Mouse (Mus musculus) G1E (cell line): ENCODE measurements around the gene Mycbpap. TPM values are rescaled to one million over a fixed set of nuclear protein-coding genes. Genes with fewer than 3 reads are reported as not detected.

Experiments used
- ATAC-seq: 2 replicates; pipeline ENCODE4 v1.8.0; 2016; ENCODE audit warnings: mild to moderate bottlenecking; ENCODE audit not compliant: insufficient number of reproducible peaks, poor library complexity, low FRiP score, severe bottlenecking; ENCODE audit errors: extremely low read depth
- DNase-seq: peaks from one replicate; pipeline ENCODE4 v3.0.0; 2012; ENCODE audit warnings: low spot score
- H3K27me3 ChIP-seq: 2 replicates; pipeline ENCODE4 v1.6.1; 2012; ENCODE audit warnings: mild to moderate bottlenecking, low read length, inconsistent platforms; ENCODE audit not compliant: insufficient read depth
- H3K36me3 ChIP-seq: replicated peaks from 2 replicates; pipeline ENCODE3; 2012; ENCODE audit warnings: mild to moderate bottlenecking, inconsistent platforms
- H3K4me1 ChIP-seq: 2 replicates; pipeline ENCODE4 v1.6.1; 2012; ENCODE audit warnings: low read depth, low read length, inconsistent platforms, mixed read lengths; ENCODE audit not compliant: insufficient read depth
- H3K4me3 ChIP-seq: 2 replicates; pipeline ENCODE4 v1.5.1; 2012; ENCODE audit warnings: low read depth, mild to moderate bottlenecking, inconsistent platforms, low read length, moderate library complexity, mixed read lengths
- H3K9me3 ChIP-seq: replicated peaks from 2 replicates; pipeline ENCODE4 v1.6.1; 2012; ENCODE audit warnings: inconsistent platforms
- CTCF ChIP-seq: IDR thresholded peaks from 2 replicates; pipeline ENCODE4 v1.5.1; 2012; ENCODE audit warnings: low read depth, low read length, inconsistent platforms, mixed read lengths
- GATA1 ChIP-seq: IDR thresholded peaks from 2 replicates; pipeline ENCODE4 v1.6.1; 2012; ENCODE audit warnings: borderline replicate concordance, low read length, inconsistent platforms, mixed read lengths
- GATA2 ChIP-seq: IDR thresholded peaks from 2 replicates; pipeline ENCODE4 v1.6.1; 2012; ENCODE audit warnings: low read depth, low read length, inconsistent platforms, borderline replicate concordance
- POLR2AphosphoS5 ChIP-seq: IDR thresholded peaks from 2 replicates; pipeline ENCODE4 v1.6.1; 2012; ENCODE audit warnings: low read depth, low read length, inconsistent platforms; ENCODE audit not compliant: insufficient replicate concordance
- TAL1 ChIP-seq: conservative IDR thresholded peaks from 2 replicates; pipeline ENCODE4 v1.6.1; 2012; ENCODE audit warnings: low read depth, low read length, inconsistent platforms, mixed read lengths
- polyA plus RNA-seq: library from polyadenylated mRNA; stranded (reverse); fragments of >175 nt; gene quantifications from 2 replicates; pipeline ENCODE4 v1.2.3, GENCODE M21; 2012
- total RNA-seq, 2 experiments: library from RNA; stranded (forward) in 1 of 2; stranded (reverse) in 1 of 2; fragments of 200-1000 nt in 1 of 2; fragments of >200 nt in 1 of 2; fragmentation: Nextera tagmentation in 1 of 2; gene quantifications; 2 replicates each; pipeline ENCODE4 v1.2.3; 2014 to 2017

Mycbpap gene
- total and polyA plus RNA-seq, 3 experiments = not detected

DNA sequence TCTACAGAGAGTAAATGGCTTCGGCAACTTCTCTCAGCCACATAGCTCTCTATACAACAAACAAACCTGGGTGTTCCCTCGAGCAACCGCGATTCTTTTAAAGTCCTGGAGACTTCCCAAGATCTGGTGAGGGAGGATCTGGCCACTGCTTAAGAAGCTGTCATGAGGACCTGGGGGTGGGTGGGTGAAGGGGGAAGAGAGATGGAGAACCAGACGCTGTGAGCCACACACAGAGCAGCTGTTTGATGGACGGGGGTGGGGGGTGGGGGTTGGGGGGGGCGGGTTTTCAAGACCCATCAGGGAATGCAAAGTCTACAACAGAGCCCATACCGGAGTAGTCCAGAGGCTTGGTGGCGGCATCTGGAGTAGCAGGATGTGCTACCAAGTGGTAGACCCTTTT is 8.1 kb downstream of the Mycbpap start:
- no peak for TF ChIP-seq GATA2
- no peak for TF ChIP-seq TAL1
- TF ChIP-seq POLR2AphosphoS5 = no peak
- no peak for TF ChIP-seq CTCF
- TF ChIP-seq GATA1 = no peak
- no peak for ATAC-seq
- peaks cover 14% of the 10 kb centered on the region; the same call in 1 of the 2 replicates for H3K27me3 ChIP-seq
- H3K36me3 ChIP-seq = no peaks in the 10 kb centered on the region
- no peak overlapping the region for H3K4me3 ChIP-seq
- no peaks in the 10 kb centered on the region for H3K9me3 ChIP-seq
- H3K4me1 ChIP-seq = peaks cover 4% of the 10 kb centered on the region
- no peak for DNase-seq

DNA sequence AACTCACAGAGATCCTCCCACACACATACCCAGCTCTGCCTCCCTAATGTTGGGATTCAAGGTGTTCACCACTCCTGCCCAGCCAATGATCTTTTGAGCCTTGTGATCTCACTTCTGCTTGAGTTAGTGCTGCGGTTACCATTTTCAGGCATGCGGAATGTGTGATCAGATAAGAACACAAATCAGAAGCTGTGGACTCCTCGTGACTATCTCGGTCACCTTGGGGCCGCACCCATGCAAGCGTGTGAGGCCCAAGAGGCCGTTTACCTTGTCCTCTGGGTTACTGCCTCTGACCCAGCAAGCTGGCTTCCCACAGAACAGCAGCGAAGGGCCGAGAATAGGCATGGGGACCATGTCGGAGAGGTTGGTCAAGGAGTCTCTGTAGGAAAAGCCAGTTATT is 12.6 kb downstream of the Mycbpap start:
- no peak for ATAC-seq
- Histone ChIP-seq H3K4me1 (peaks cover 4% of the 10 kb centered on the region), H3K36me3 (no peaks in the 10 kb centered on the region), H3K4me3 (no peak overlapping the region), H3K9me3 (no peaks in the 10 kb centered on the region), H3K27me3 (peaks cover 37% of the 10 kb centered on the region)
- DNase-seq = no peak
- TF ChIP-seq CTCF = no peak
- TF ChIP-seq TAL1 = no peak
- TF ChIP-seq GATA2 = no peak
- TF ChIP-seq GATA1 = no peak

DNA sequence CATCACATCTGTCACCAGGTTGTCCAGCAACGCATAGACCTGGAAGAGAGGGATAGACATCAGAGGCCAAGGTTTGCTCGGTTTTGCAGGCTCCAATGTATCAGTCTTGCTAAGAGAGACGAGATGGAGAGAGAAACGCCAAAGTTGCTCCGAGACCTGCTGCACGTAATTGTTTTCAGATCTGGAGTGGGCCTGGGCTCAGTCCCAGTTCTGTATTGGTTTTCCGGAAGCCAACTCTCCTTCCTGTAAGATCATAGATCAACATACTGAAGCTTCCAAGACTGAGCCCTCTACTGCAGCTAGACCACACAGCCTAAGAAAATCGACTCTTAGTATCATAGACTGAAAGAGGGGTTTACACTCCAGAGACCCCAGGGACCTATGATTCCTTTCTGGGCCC is 20.1 kb downstream of the Mycbpap start:
- DNase-seq = no peak
- ATAC-seq = no peak
- Histone ChIP-seq H3K27me3 (peaks cover 18% of the 10 kb centered on the region), H3K4me3 (no peak overlapping the region), H3K36me3 (no peaks in the 10 kb centered on the region), H3K4me1 (no peaks in the 10 kb centered on the region), H3K9me3 (no peaks in the 10 kb centered on the region)
- no peak for TF ChIP-seq GATA2
- TF ChIP-seq GATA1 = no peak
- TF ChIP-seq POLR2AphosphoS5 = no peak
- TF ChIP-seq CTCF = no peak
- no peak for TF ChIP-seq TAL1

DNA sequence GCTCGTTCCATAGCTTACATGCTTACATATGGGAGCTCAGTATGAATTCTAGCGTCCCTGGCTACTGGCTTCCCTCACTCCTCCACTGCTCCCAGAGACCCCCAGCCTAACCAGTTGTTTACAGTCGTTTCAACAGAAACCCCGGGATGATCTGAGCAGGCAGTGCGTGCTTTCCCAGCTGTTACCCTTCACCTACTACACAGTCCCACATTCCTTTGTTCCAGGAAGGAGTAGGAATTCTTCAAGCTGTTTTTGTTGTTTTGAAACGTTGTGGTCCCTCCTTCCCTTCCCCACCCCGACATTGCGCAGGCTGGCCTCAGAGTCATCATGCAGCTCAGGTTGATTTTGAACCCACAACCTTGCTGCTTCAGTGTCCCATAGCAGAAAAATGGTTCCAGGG is 21.2 kb downstream of the Mycbpap start:
- Histone ChIP-seq H3K4me1 (no peaks in the 10 kb centered on the region), H3K4me3 (no peak overlapping the region), H3K27me3 (peaks cover 11% of the 10 kb centered on the region), H3K9me3 (no peaks in the 10 kb centered on the region), H3K36me3 (no peaks in the 10 kb centered on the region)
- no peak for ATAC-seq
- no peak for TF ChIP-seq TAL1
- TF ChIP-seq GATA1 = no peak
- no peak for TF ChIP-seq GATA2
- TF ChIP-seq CTCF = no peak
- no peak for TF ChIP-seq POLR2AphosphoS5
- no peak for DNase-seq

DNA sequence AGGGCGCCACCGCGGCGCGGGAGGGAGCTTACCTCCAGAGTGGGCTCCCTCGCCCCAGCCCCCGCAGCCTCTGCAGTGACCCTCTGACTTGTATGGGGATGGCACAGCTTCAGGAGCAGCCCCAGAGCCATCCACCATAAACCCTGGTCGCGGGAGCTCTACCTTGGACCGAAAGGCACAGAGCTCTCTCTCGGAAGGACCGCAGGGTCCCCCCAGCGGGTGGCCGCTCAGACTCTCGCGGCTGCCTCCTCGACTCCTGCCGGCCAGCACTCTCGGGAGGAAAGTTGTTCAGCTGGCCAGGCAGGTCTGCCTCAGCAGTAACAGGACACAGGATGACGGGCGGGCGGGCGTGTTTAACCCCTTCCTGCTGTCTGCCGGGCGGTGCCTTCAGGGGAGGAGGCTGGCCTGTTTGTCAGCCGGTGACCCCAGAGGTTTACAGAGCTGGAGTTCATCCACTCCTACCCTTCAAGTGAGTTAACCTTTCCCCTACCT is 21.8 kb downstream of the Mycbpap start, which contains the start of gene Epn3:
Gene Epn3 (minus strand): TSS at position 314 of the 492 bp plus-strand sequence.
- no peak for ATAC-seq
- H3K9me3 ChIP-seq = no peaks in the 10 kb centered on the region
- no peak for DNase-seq
- peaks cover 8% of the 10 kb centered on the region for H3K27me3 ChIP-seq
- TF ChIP-seq TAL1 = no peak
- no peak for TF ChIP-seq CTCF
- TF ChIP-seq POLR2AphosphoS5 = no peak
- no peak for TF ChIP-seq GATA2
- TF ChIP-seq GATA1 = no peak
- no peak within 1 kb of the TSS for H3K4me3 ChIP-seq
- H3K4me1 ChIP-seq = no peaks in the 10 kb centered on the region
- H3K36me3 ChIP-seq = no peaks in the 10 kb centered on the region

DNA sequence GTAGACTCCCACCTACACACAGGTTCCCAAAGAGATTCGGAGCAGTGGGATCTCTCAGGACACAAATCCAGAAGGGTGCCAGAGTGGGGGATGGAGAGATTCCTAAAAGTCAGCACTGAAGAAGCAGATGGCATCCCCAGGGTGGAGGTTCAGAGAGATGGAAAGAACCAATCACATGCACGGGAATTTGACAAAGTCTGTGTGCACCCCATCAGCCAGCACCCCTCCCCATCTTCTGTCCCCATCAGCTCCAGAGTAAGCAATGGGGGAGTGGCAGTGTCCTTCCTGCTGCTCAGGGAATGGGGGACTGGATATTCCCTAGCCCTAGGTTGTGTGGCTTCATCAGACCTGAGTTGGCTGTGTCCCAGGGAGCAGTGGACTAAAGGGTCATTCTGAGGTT is 22.5 kb downstream of the Mycbpap start:
- Histone ChIP-seq H3K36me3 (no peaks in the 10 kb centered on the region), H3K4me3 (no peak overlapping the region), H3K4me1 (no peaks in the 10 kb centered on the region), H3K27me3 (peaks cover 3% of the 10 kb centered on the region), H3K9me3 (no peaks in the 10 kb centered on the region)
- TF ChIP-seq CTCF (no peak), GATA1 (no peak), POLR2AphosphoS5 (no peak), GATA2 (no peak), TAL1 (no peak)
- no peak for ATAC-seq
- no peak for DNase-seq
